Mouse (Mus musculus): ENCODE measurements around the gene Gnaq. TPM values are rescaled to one million over a fixed set of nuclear protein-coding genes. Genes with fewer than 3 reads are reported as not detected.

Gene Gnaq
- polyA plus RNA-seq, 1 experiment from 2014 or later, result 109 TPM

GRCm38 (mm10) chr19:16129171-16129570 is 3.5 kb upstream of the Gnaq start:
- no peak overlapping the region for H3K9ac ChIP-seq

GRCm38 (mm10) chr19:16130476-16130875 is 2.2 kb upstream of the Gnaq start:
- Histone ChIP-seq H3K4me3 (no peak overlapping the region), H3K36me3 (replicated peaks) (no peaks in the 10 kb centered on the region), H3K9ac (no peak overlapping the region), H3K4me2 (no peak overlapping the region), H3K4me1 (peaks cover 8% of the 10 kb centered on the region), H3K27me3 (replicated peaks) (no peaks in the 10 kb centered on the region), H3K9me3 (no peaks in the 10 kb centered on the region), H3K27ac (no peak overlapping the region)
- 58% methylated on average over 3 of the region's 3 CpGs for WGBS
- no peak for ATAC-seq (replicated peaks)

More at GRCm38 (mm10) chr19:16129171-16129570, 3.5 kb upstream of the Gnaq start:
- Histone ChIP-seq H3K9me3 (no peaks in the 10 kb centered on the region), H3K36me3 (replicated peaks) (no peaks in the 10 kb centered on the region), H3K4me3 (no peak overlapping the region), H3K4me2 (no peak overlapping the region), H3K27me3 (replicated peaks) (no peaks in the 10 kb centered on the region), H3K27ac (no peak overlapping the region), H3K4me1 (peaks cover 2% of the 10 kb centered on the region; the same call in 1 of the 2 replicates)
- 94% methylated on average over 2 of the region's 2 CpGs for WGBS
- ATAC-seq (replicated peaks), result no peak

GRCm38 (mm10) chr19:16131831-16132230 is 800 bp upstream of the Gnaq start:
- Histone ChIP-seq H3K4me2 (peak overlapping the region; percentile 71), H3K36me3 (replicated peaks) (no peaks in the 10 kb centered on the region), H3K27ac (peak overlapping the region; percentile 99), H3K27me3 (replicated peaks) (no peaks in the 10 kb centered on the region), H3K9me3 (no peaks in the 10 kb centered on the region), H3K4me3 (peak overlapping the region; percentile 75), H3K4me1 (peaks cover 19% of the 10 kb centered on the region), H3K9ac (peak overlapping the region; percentile 98)
- WGBS, result 9% methylated on average over 6 of the region's 6 CpGs
- ATAC-seq (replicated peaks), result peak; percentile 0; the same call in 1 of the 2 replicates

GRCm38 (mm10) chr19:16132340-16132790 is 266 bp upstream of the Gnaq start:
- ATAC-seq (replicated peaks), result peak; percentile 92
- no peaks in the 10 kb centered on the region for H3K9me3 ChIP-seq
- H3K27ac ChIP-seq, result peak overlapping the region; percentile 99
- H3K36me3 ChIP-seq (replicated peaks), result no peaks in the 10 kb centered on the region
- H3K9ac ChIP-seq, result peak overlapping the region; percentile 98
- H3K4me2 ChIP-seq, result peak overlapping the region; percentile 71
- H3K4me1 ChIP-seq, result peaks cover 24% of the 10 kb centered on the region
- H3K27me3 ChIP-seq (replicated peaks), result no peaks in the 10 kb centered on the region
- H3K4me3 ChIP-seq, result peak overlapping the region; percentile 75
- WGBS, result under 1% methylated on average over 36 of the region's 57 CpGs

GRCm38 (mm10) chr19:16132865-16133720 is 462 bp downstream of the Gnaq start:
- under 1% methylated on average over 135 of the region's 139 CpGs for WGBS
- Histone ChIP-seq H3K4me2 (peak overlapping the region; percentile 71), H3K4me1 (peaks cover 31% of the 10 kb centered on the region), H3K36me3 (replicated peaks) (no peaks in the 10 kb centered on the region), H3K4me3 (peak overlapping the region; percentile 75), H3K27ac (peak overlapping the region; percentile 99), H3K9ac (peak overlapping the region; percentile 98), H3K9me3 (no peaks in the 10 kb centered on the region), H3K27me3 (replicated peaks) (no peaks in the 10 kb centered on the region)
- peak; percentile 68 for ATAC-seq (replicated peaks)

- H3K9me3 ChIP-seq, result no peaks in the 10 kb centered on the region
- H3K27me3 ChIP-seq (replicated peaks), result no peaks in the 10 kb centered on the region
- H3K9ac ChIP-seq, result peak overlapping the region; percentile 98
- peak; percentile 22 for ATAC-seq (replicated peaks)
- H3K4me1 ChIP-seq, result peaks cover 40% of the 10 kb centered on the region
- peak overlapping the region; percentile 99 for H3K27ac ChIP-seq
- H3K36me3 ChIP-seq (replicated peaks), result no peaks in the 10 kb centered on the region
- 7% methylated on average over 25 of the region's 25 CpGs for WGBS
- peak overlapping the region; percentile 71 for H3K4me2 ChIP-seq
- H3K4me3 ChIP-seq, result peak overlapping the region; percentile 75
Measured at GRCm38 (mm10) chr19:16133721-16134570, 1.3 kb downstream of the Gnaq start.

- Histone ChIP-seq H3K4me3 (no peak overlapping the region), H3K9ac (no peak overlapping the region), H3K4me2 (peak overlapping the region; percentile 0; the same call in 1 of the 2 replicates), H3K9me3 (no peaks in the 10 kb centered on the region), H3K36me3 (replicated peaks) (0 out of 2 replicates have a peak, but pooled peaks cover 4% of the 10 kb centered on the region), H3K27ac (no peak overlapping the region), H3K27me3 (replicated peaks) (no peaks in the 10 kb centered on the region), H3K4me1 (peaks cover 78% of the 10 kb centered on the region)
- no peak for ATAC-seq (replicated peaks)
- 68% methylated on average over 5 of the region's 5 CpGs for WGBS
Measured at GRCm38 (mm10) chr19:16138064-16138580, 5.5 kb downstream of the Gnaq start.

- H3K36me3 ChIP-seq (replicated peaks), result 0 out of 2 replicates have a peak, but pooled peaks cover 6% of the 10 kb centered on the region
- H3K4me1 ChIP-seq, result peaks cover 70% of the 10 kb centered on the region
- no peak for ATAC-seq (replicated peaks)
- H3K4me3 ChIP-seq, result no peak overlapping the region
- no peak overlapping the region for H3K9ac ChIP-seq
- no peak overlapping the region for H3K27ac ChIP-seq
- no peaks in the 10 kb centered on the region for H3K27me3 ChIP-seq (replicated peaks)
- H3K4me2 ChIP-seq, result no peak overlapping the region
- H3K9me3 ChIP-seq, result no peaks in the 10 kb centered on the region
- WGBS, result 48% methylated on average over 4 of the region's 4 CpGs
Measured at GRCm38 (mm10) chr19:16140710-16141109, 8.1 kb downstream of the Gnaq start.

- no peak overlapping the region for H3K9ac ChIP-seq
- H3K4me1 ChIP-seq, result peaks cover 61% of the 10 kb centered on the region
- no peak overlapping the region for H3K27ac ChIP-seq
- ATAC-seq (replicated peaks), result no peak
- H3K36me3 ChIP-seq (replicated peaks), result 0 out of 2 replicates have a peak, but pooled peaks cover 6% of the 10 kb centered on the region
- no peak overlapping the region for H3K4me3 ChIP-seq
- no peaks in the 10 kb centered on the region for H3K27me3 ChIP-seq (replicated peaks)
- 63% methylated on average over 4 of the region's 4 CpGs for WGBS
- no peaks in the 10 kb centered on the region for H3K9me3 ChIP-seq
- H3K4me2 ChIP-seq, result no peak overlapping the region
Measured at GRCm38 (mm10) chr19:16141857-16142256, 9.2 kb downstream of the Gnaq start.

- H3K4me1 ChIP-seq, result peaks cover 51% of the 10 kb centered on the region
- no peak for ATAC-seq (replicated peaks)
Measured at GRCm38 (mm10) chr19:16142990-16143389, 10.4 kb downstream of the Gnaq start.

GRCm38 (mm10) chr19:16147446-16147845 is 14.8 kb downstream of the Gnaq start:
- no peaks in the 10 kb centered on the region for H3K27me3 ChIP-seq (replicated peaks)
- no peak overlapping the region for H3K27ac ChIP-seq
- no peak for ATAC-seq (replicated peaks)
- 98% methylated on average over 6 of the region's 6 CpGs for WGBS
- H3K36me3 ChIP-seq (replicated peaks), result 0 out of 2 replicates have a peak, but pooled peaks cover 6% of the 10 kb centered on the region
- no peaks in the 10 kb centered on the region for H3K9me3 ChIP-seq
- H3K4me3 ChIP-seq, result no peak overlapping the region
- no peak overlapping the region for H3K9ac ChIP-seq
- H3K4me2 ChIP-seq, result no peak overlapping the region
- H3K4me1 ChIP-seq, result peaks cover 13% of the 10 kb centered on the region; the same call in 1 of the 2 replicates

More at GRCm38 (mm10) chr19:16142990-16143389, 10.4 kb downstream of the Gnaq start:
- H3K4me2 ChIP-seq, result no peak overlapping the region
- no peaks in the 10 kb centered on the region for H3K9me3 ChIP-seq
- H3K36me3 ChIP-seq (replicated peaks), result 0 out of 2 replicates have a peak, but pooled peaks cover 6% of the 10 kb centered on the region
- WGBS, result 90% methylated on average over 10 of the region's 10 CpGs
- no peak overlapping the region for H3K9ac ChIP-seq
- no peaks in the 10 kb centered on the region for H3K27me3 ChIP-seq (replicated peaks)
- no peak overlapping the region for H3K4me3 ChIP-seq
- H3K27ac ChIP-seq, result no peak overlapping the region

GRCm38 (mm10) chr19:16149094-16149493 is 16.5 kb downstream of the Gnaq start:
- WGBS, result 98% methylated on average over 1 of the region's 1 CpGs
- H3K4me3 ChIP-seq, result no peak overlapping the region
- no peaks in the 10 kb centered on the region for H3K27me3 ChIP-seq (replicated peaks)
- ATAC-seq (replicated peaks), result no peak
- H3K9ac ChIP-seq, result no peak overlapping the region
- H3K4me2 ChIP-seq, result no peak overlapping the region
- H3K4me1 ChIP-seq, result peaks cover 7% of the 10 kb centered on the region; the same call in 1 of the 2 replicates
- H3K36me3 ChIP-seq (replicated peaks), result no peaks in the 10 kb centered on the region
- no peaks in the 10 kb centered on the region for H3K9me3 ChIP-seq
- no peak overlapping the region for H3K27ac ChIP-seq

All from midbrain, embryonic 15.5 days (tissue).